Comparison of ENCODE assay signal across 8 mouse cellular contexts in genomic region chr12:25095974-25096639, GRCm38 (mm10). TPM values are rescaled to one million over a fixed set of nuclear protein-coding genes. Genes with fewer than 3 reads are reported as not detected.
DNase-seq lines count a peak whose midpoint lies in the region; ATAC-seq lines count a peak whose summit lies in the region.

No protein-coding gene starts in this region.

- DNase-seq in adipocyte (ENCODE audit: low spot score), result peak; percentile 94
- peak; percentile 98 for DNase-seq in embryo, embryonic 10 days (ENCODE audit: low spot score)
- DNase-seq in gastrocnemius, postnatal 10 days, result peak; percentile 94
- DNase-seq in induced T-regulatory cell, adult 2 months (ENCODE audit: low read depth), result peak; percentile 98
- DNase-seq in left cerebral cortex, adult 8-10 months (ENCODE audit: low spot score in 2 of 2), result peak; percentile 93 to 98
- peak; percentile 99 for DNase-seq in right cerebral cortex, adult 18-20 months
- peak; percentile 100 for DNase-seq in urinary bladder, adult 2 months (ENCODE audit: low spot score)

- ATAC-seq in megakaryocyte, adult 5-6 weeks (ENCODE audit: poor library complexity, severe bottlenecking), result peak; percentile 78

RNA-seq across cellular contexts. Expression of gene Id2, which starts 0.8 kb away (rescaled TPM):
- total RNA-seq in gastrocnemius, postnatal 10 days (2021), result 10 to 100 TPM; 11.4 to 12.8 TPM
- 100 to 1,000 TPM; 131 to 145 (median 138) TPM for total RNA-seq in left cerebral cortex, adult 8-10 months (2022)
- total RNA-seq in megakaryocyte, adult 5-6 weeks (2015), result 188 and 198 TPM in 2 replicates
- total RNA-seq in megakaryocyte, adult 5-6 weeks (2017), result 96.7 and 108 TPM in 2 replicates
- polyA plus RNA-seq in urinary bladder, adult 2 months (2012; rRNA removed), result 313 and 327 TPM in 2 replicates

Comparison
In these comparisons a context has a peak if more than half of its experiments do, and no peak if none do; other contexts are left out.
1. Peak in every context shown above with its lines: DNase-seq and ATAC-seq.
2. RNA of gene Id2, which starts 0.8 kb away (total RNA-seq): 96.7 to 198 TPM in megakaryocyte, adult 5-6 weeks and 131 to 145 TPM in left cerebral cortex, adult 8-10 months; 11.4 to 12.8 TPM in gastrocnemius, postnatal 10 days; every median in the first group is over 4 times any median in the second.